Mouse (Mus musculus) bone marrow, adult 2 months (tissue): ENCODE measurements at regions not wholly inside any gene's neighbourhood (a gene's known extent, or its start where the extent isn't known, plus 50 kb on each side); places are given as distances from the start of the nearest gene placed in this dataset.

Source experiments
- CTCF ChIP-seq: fragments of 200-500 bp; IDR thresholded peaks from 2 replicates; pipeline ENCODE4 v1.5.1; 2011; ENCODE audit warnings: low read length, control low read depth; ENCODE audit not compliant: control insufficient read depth, insufficient read depth
- POLR2A ChIP-seq: fragments of 200-500 bp; IDR thresholded peaks from 2 replicates; pipeline ENCODE4 v1.6.1; 2011; ENCODE audit warnings: low read depth, mild to moderate bottlenecking, control low read depth, low read length, borderline replicate concordance; ENCODE audit not compliant: control insufficient read depth

DNA sequence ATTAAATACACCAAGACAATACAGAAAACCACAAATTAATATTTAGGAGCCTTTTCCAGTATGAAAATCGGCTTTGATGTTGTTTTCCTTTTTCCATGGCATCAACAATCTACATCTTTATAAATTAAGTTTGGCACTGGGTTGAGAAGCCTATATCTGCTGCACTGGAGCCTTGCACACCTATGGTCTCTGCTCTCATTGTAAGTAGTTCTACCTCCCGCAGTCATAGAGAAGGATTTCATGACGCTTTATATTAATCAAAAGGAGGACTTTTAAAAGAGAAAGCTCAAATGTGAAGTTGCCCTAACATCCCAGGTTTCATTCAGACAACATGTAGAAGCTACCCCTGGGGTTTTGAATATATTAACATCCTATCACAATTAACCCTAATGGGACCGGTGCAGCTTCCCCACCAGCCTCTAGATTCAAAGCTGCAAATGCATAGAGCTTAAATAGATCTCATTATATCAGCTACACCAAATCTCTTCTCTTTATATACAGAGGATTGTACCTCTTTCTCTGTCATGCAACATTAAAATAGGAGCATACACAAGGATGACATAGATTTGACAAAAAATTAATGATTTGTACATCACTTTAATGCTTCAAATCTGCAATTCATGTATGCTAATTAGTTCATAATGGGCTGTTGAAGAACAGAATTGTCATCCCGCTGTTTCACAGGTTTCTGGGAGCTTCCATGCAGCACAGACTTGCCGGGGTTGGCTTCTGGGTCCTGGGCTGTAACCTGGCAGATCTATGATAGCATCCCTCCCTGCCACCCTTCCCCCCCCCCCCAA, 166.6 kb upstream of the Pard3b start:
- no peak for TF ChIP-seq CTCF
- TF ChIP-seq POLR2A: no peak
